Mouse (Mus musculus) megakaryocyte, embryonic 14.5 days (primary cell): ENCODE data around the gene Cd44.

ENCODE experiments used
- FLI1 ChIP-seq: IDR thresholded peaks from 2 replicates; pipeline ENCODE4 v1.6.1; 2012; ENCODE audit warnings: low read length, inconsistent platforms, mixed read lengths
- GATA1 ChIP-seq: IDR thresholded peaks from 3 replicates; pipeline ENCODE4 v1.6.1; 2012; ENCODE audit warnings: mixed read lengths, low read length, inconsistent platforms, borderline replicate concordance

- TF ChIP-seq FLI1 (no peak), GATA1 (no peak)
These were observed 36.1 kb downstream of the Cd44 start for GRCm38 (mm10) chr2:102865354-102865752.
